Mouse (Mus musculus) lung, postnatal 0 days (tissue): Measurements from ENCODE around the gene Olfr1493-ps1. TPM values are rescaled to one million over a fixed set of nuclear protein-coding genes. Genes with fewer than 3 reads are reported as not detected.

Experiments used
- ATAC-seq: fragments of 200-750 bp; cut with Nextera tagmentation; 2 replicates; pipeline ENCODE4 v1.8.0; 2017; ENCODE audit warnings: moderate library complexity
- DNase-seq: peaks from one replicate; pipeline ENCODE4 v3.0.0-alpha.2; 2016; ENCODE audit warnings: low spot score
- H3K27ac ChIP-seq: fragments of 300-500 bp; sonication (generic); 2 replicates; pipeline ENCODE4 v1.5.1; 2014; ENCODE audit warnings: antibody characterized with exemption, mild to moderate bottlenecking, low read length, mixed read lengths
- H3K27me3 ChIP-seq: fragments of 300-500 bp; sonication (generic); replicated peaks from 2 replicates; pipeline ENCODE4 v1.6.1; 2014; ENCODE audit warnings: low read length, mixed read lengths; ENCODE audit not compliant: insufficient read depth
- H3K36me3 ChIP-seq: fragments of 300-500 bp; sonication (generic); 2 replicates; pipeline ENCODE4 v1.6.1; 2014; ENCODE audit warnings: low read length, mixed read lengths; ENCODE audit not compliant: insufficient read depth
- H3K4me1 ChIP-seq: fragments of 300-500 bp; sonication (generic); 2 replicates; pipeline ENCODE4 v1.6.1; 2014; ENCODE audit warnings: antibody characterized with exemption, low read depth, low read length, mixed read lengths; ENCODE audit not compliant: insufficient read depth
- H3K4me2 ChIP-seq: fragments of 300-500 bp; sonication (generic); replicated peaks from 2 replicates; pipeline ENCODE4 v1.6.1; 2014; ENCODE audit warnings: low read depth, mild to moderate bottlenecking, low read length, moderate library complexity, mixed read lengths
- H3K4me3 ChIP-seq: fragments of 300-500 bp; sonication (generic); 2 replicates; pipeline ENCODE4 v1.5.1; 2014; ENCODE audit warnings: low read depth, low read length
- H3K9ac ChIP-seq: fragments of 300-500 bp; sonication (generic); replicated peaks from 2 replicates; pipeline ENCODE4 v1.6.1; 2014; ENCODE audit warnings: low read depth, mild to moderate bottlenecking
- H3K9me3 ChIP-seq: fragments of 300-500 bp; sonication (generic); 2 replicates; pipeline ENCODE4 v1.6.1; 2016; ENCODE audit warnings: low read length, mixed read lengths
- CTCF ChIP-seq: IDR thresholded peaks from 2 replicates; pipeline ENCODE4 v1.5.1; 2016; ENCODE audit warnings: antibody characterized with exemption, mild to moderate bottlenecking
- EP300 ChIP-seq: IDR thresholded peaks from 2 replicates; pipeline ENCODE4 v1.6.1; 2016; ENCODE audit warnings: antibody characterized with exemption, mild to moderate bottlenecking, control low read depth
- WGBS: fragments of 180-500 bp; shearing (Covaris S2); extraction: QIAGEN DNeasy Blood & Tissue Kit; methylation state at CpG from one replicate; pipeline ENCODE4 v1.1.7; 2014; 5-methylcytosine and 5-hydroxymethylcytosine counted together
- polyA plus RNA-seq: library from polyadenylated mRNA; unstranded; fragments of >200 nt; fragmentation: Nextera tagmentation; extraction: Ambion mirVana; gene quantifications from 2 replicates; pipeline ENCODE4 v1.2.1, GENCODE M21; 2015

Gene Olfr1493-ps1
- polyA plus RNA-seq = not detected in 2 replicates

GRCm38 (mm10) chr19:13722978-13723377 is at the start of gene Olfr1493-ps1:
Olfr1493-ps1 (plus strand) TSS chr19:13723278.
- no peak within 1 kb of the TSS for H3K9ac ChIP-seq
- H3K4me2 ChIP-seq = no peak within 1 kb of the TSS
- no peak within 1 kb of the TSS for H3K27ac ChIP-seq
- H3K36me3 ChIP-seq = no peaks in the 10 kb centered on the region
- ATAC-seq (no peak), DNase-seq (no peak)
- H3K4me1 ChIP-seq = no peaks in the 10 kb centered on the region
- no peaks in the 10 kb centered on the region for H3K9me3 ChIP-seq
- H3K4me3 ChIP-seq = no peak within 1 kb of the TSS
- no peaks in the 10 kb centered on the region for H3K27me3 ChIP-seq
- no peak for TF ChIP-seq CTCF
- no peak for TF ChIP-seq EP300
- whole genome bisulfite sequencing = 35% methylated on average over 2 of the region's 2 CpGs

- Histone ChIP-seq H3K9ac (no peak within 1 kb of the TSS), H3K27ac (no peak within 1 kb of the TSS), H3K4me2 (no peak within 1 kb of the TSS), H3K4me1 (no peaks in the 10 kb centered on the region), H3K9me3 (no peaks in the 10 kb centered on the region), H3K36me3 (no peaks in the 10 kb centered on the region), H3K27me3 (no peaks in the 10 kb centered on the region), H3K4me3 (no peak within 1 kb of the TSS)
- 62% methylated on average over 3 of the region's 3 CpGs for WGBS
- ATAC-seq (no peak), DNase-seq (no peak)
- TF ChIP-seq CTCF = no peak
- no peak for TF ChIP-seq EP300
These were observed 26.1 kb upstream of the Olfr1493-ps1 start, which contains the start of gene Olfr1491 for GRCm38 (mm10) chr19:13696968-13697367. Olfr1491 (plus strand) TSS chr19:13697268.

DNA sequence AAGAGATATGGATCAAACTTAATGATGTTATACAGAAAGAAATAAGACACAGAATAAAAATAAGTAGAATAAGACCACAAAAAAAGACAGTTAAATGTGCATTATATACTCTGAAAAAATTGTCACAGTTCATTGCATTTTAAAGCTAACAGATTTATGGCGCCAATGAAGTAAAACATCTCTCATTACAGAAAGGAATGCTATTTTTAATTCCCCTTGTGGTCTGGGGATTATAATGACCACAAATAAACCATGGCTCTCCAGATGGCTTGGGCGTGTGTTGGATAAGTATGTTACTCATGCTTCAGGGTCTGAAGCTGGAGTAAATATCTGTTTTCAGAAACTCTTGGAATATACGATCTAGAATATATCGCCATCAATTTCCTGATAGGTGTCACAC is 16.4 kb downstream of the Olfr1493-ps1 start, which contains the start of gene Olfr1494:
Gene Olfr1494, plus strand, starts transcription at position 301 of the 400 bp plus-strand sequence.
- Histone ChIP-seq H3K36me3 (no peaks in the 10 kb centered on the region), H3K9ac (no peak within 1 kb of the TSS), H3K4me3 (no peak within 1 kb of the TSS), H3K27ac (no peak within 1 kb of the TSS), H3K27me3 (no peaks in the 10 kb centered on the region), H3K9me3 (no peaks in the 10 kb centered on the region), H3K4me1 (no peaks in the 10 kb centered on the region), H3K4me2 (no peak within 1 kb of the TSS)
- DNase-seq = no peak
- whole genome bisulfite sequencing = 82% methylated on average over 4 of the region's 4 CpGs
- TF ChIP-seq EP300 (no peak), CTCF (no peak)
- no peak for ATAC-seq

- no peak overlapping the region for H3K4me2 ChIP-seq
- ATAC-seq (no peak), DNase-seq (no peak)
- WGBS = 87% methylated on average over 1 of the region's 1 CpGs
- no peaks in the 10 kb centered on the region for H3K27me3 ChIP-seq
- no peak overlapping the region for H3K4me3 ChIP-seq
- no peaks in the 10 kb centered on the region for H3K9me3 ChIP-seq
- no peaks in the 10 kb centered on the region for H3K36me3 ChIP-seq
- no peak overlapping the region for H3K27ac ChIP-seq
- H3K4me1 ChIP-seq = no peaks in the 10 kb centered on the region
- TF ChIP-seq CTCF (no peak), EP300 (no peak)
- no peak overlapping the region for H3K9ac ChIP-seq
These were observed 26.3 kb downstream of the Olfr1493-ps1 start for GRCm38 (mm10) chr19:13749366-13749765.

DNA sequence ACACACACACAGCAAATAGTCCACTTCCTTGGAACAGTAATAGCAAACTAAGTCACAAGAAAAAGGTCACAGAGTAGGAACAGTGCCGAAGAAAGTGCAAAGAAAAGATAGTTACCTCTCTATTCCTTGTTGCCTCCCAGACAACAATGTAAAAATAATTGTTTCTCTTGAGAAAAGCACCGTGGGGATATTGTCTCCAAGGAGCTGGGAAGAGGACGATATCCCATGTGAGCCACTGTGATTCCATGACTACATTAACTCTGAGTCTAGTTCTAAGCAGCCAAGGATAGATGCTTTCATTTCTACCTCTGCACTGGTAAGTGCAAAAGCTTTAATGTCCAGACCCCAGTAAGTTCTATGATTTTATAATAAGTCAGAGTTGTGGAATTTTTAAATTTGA is 41.2 kb downstream of the Olfr1493-ps1 start, which contains the start of gene Olfr1495:
Gene Olfr1495, plus strand, starts transcription at position 301 of the 400 bp plus-strand sequence.
- 75% methylated on average over 3 of the region's 3 CpGs for WGBS
- H3K4me1 ChIP-seq = no peaks in the 10 kb centered on the region
- no peak within 1 kb of the TSS for H3K9ac ChIP-seq
- ATAC-seq (no peak), DNase-seq (no peak)
- H3K36me3 ChIP-seq = no peaks in the 10 kb centered on the region
- no peaks in the 10 kb centered on the region for H3K27me3 ChIP-seq
- H3K4me2 ChIP-seq = no peak within 1 kb of the TSS
- no peak within 1 kb of the TSS for H3K27ac ChIP-seq
- TF ChIP-seq EP300 (no peak), CTCF (no peak)
- no peaks in the 10 kb centered on the region for H3K9me3 ChIP-seq
- H3K4me3 ChIP-seq = no peak within 1 kb of the TSS

DNA sequence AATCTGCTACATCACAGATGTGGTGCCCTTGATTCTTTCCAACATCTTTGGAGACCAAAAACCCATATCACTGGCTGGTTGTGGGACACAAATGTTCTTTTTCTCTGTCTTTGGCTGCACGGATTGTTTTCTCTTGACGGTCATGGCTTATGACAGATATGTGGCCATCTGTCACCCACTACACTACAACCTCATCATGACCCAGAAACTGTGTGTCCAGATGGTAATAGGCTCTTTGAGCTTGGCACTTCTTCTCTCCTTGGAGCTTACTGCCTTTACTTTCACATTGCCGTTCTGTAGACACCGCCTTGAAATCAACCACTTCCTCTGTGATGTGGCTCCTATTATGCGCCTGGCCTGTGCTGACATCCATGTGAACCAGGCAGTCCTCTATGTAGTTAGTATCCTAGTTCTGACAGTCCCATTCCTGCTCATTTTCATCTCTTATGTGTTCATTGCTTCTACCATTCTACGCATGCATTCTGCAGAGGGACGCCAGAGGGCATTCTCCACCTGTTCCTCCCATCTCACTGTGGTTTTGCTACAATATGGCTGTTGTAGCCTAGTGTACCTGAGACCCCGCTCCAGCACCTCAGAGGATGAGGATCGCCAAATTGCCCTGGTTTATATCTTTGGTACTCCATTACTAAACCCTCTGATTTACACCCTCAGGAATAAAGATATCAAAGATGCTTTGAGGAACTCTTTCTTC is 45.6 kb downstream of the Olfr1493-ps1 start:
- no peak overlapping the region for H3K27ac ChIP-seq
- H3K27me3 ChIP-seq = no peaks in the 10 kb centered on the region
- H3K36me3 ChIP-seq = no peaks in the 10 kb centered on the region
- H3K4me3 ChIP-seq = no peak overlapping the region
- H3K4me1 ChIP-seq = no peaks in the 10 kb centered on the region
- no peak overlapping the region for H3K9ac ChIP-seq
- H3K4me2 ChIP-seq = no peak overlapping the region
- DNase-seq = no peak
- ATAC-seq = no peak
- TF ChIP-seq EP300 (no peak), CTCF (no peak)
- 85% methylated on average over 9 of the region's 9 CpGs for WGBS
- no peaks in the 10 kb centered on the region for H3K9me3 ChIP-seq
